Mouse (Mus musculus) C2C12 (cell line): Measurements from ENCODE around the gene Tnfrsf19. TPM values are rescaled to one million over a fixed set of nuclear protein-coding genes. Genes with fewer than 3 reads are reported as not detected.

Experiments
- H3K27me3 ChIP-seq: one replicate; pipeline ENCODE4 v1.6.1; 2011; ENCODE audit not compliant: control insufficient read depth, insufficient read depth, insufficient read length
- H3K36me3 ChIP-seq: one replicate; pipeline ENCODE4 v1.6.1; 2011; ENCODE audit not compliant: control insufficient read depth, insufficient read depth
- H3K4me3 ChIP-seq: one replicate; pipeline ENCODE4 v1.5.1; 2011; ENCODE audit warnings: mild to moderate bottlenecking, control low read depth; ENCODE audit not compliant: poor library complexity, insufficient read depth, severe bottlenecking
- H3K79me2 ChIP-seq: one replicate; pipeline ENCODE4 v1.6.1; 2011; ENCODE audit not compliant: control insufficient read depth, insufficient read depth
- H3K79me3 ChIP-seq: one replicate; pipeline ENCODE4 v1.6.1; 2011; ENCODE audit warnings: low read depth, control low read depth
- H3ac ChIP-seq: one replicate; pipeline ENCODE3; 2011; ENCODE audit warnings: low read depth; ENCODE audit not compliant: control insufficient read depth, insufficient read length
- CEBPB ChIP-seq: IDR thresholded peaks from one replicate; pipeline ENCODE4 v1.6.1; 2011; ENCODE audit warnings: low read depth, mild to moderate bottlenecking, control low read depth, moderate library complexity
- CTCF ChIP-seq: IDR thresholded peaks from one replicate; pipeline ENCODE4 v1.5.1; 2011; ENCODE audit not compliant: control insufficient read depth, insufficient read depth, insufficient read length
- FOSL1 ChIP-seq: IDR thresholded peaks from one replicate; pipeline ENCODE4 v1.8.0; 2011; ENCODE audit warnings: mild to moderate bottlenecking, low read length; ENCODE audit not compliant: poor library complexity, insufficient read depth, severe bottlenecking
- MAX ChIP-seq: IDR thresholded peaks from one replicate; pipeline ENCODE4 v1.6.1; 2011; ENCODE audit warnings: mild to moderate bottlenecking, control low read depth
- MYOD1 ChIP-seq: IDR thresholded peaks from one replicate; pipeline ENCODE4 v1.6.1; 2011; ENCODE audit warnings: low read depth; ENCODE audit not compliant: control insufficient read depth, insufficient read length
- MYOG ChIP-seq: IDR thresholded peaks from one replicate; pipeline ENCODE4 v1.6.1; 2011; ENCODE audit not compliant: control insufficient read depth, insufficient read length; ENCODE audit errors: extremely low read depth
- USF1 ChIP-seq: IDR thresholded peaks from one replicate; pipeline ENCODE4 v1.6.1; 2011; ENCODE audit warnings: low read depth, mild to moderate bottlenecking, control low read depth, moderate library complexity
- polyA plus RNA-seq: library from polyadenylated mRNA; unstranded; fragments of >200 nt; fragmentation: generic; extraction: Trizol; gene quantifications from one replicate; pipeline ENCODE4 v1.2.1, GENCODE M21; 2012; ENCODE audit warnings: missing spikeins

Gene Tnfrsf19
- polyA plus RNA-seq, 1 experiment: not detected

DNA sequence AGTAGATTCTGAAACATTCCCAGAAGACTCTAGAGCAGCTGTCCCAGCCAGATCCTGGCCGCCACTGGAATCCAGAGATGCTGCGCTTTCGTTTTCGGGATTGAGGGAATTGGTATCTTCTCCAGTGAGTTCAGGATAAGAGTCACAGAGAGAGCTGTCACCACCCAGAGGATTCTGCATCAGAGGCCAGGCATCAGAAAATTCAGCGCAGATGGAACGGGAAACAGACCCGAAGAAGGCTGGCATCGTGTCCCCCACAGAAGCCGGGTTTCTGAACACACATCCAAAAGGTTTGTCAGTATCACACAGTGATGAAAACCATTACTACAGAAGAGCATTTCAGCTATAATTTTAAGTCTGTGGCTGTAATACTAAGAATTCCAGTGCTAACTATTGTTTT lies 75.3 kb downstream of the Tnfrsf19 start:
- no peak for TF ChIP-seq CTCF
- no peak for TF ChIP-seq CEBPB
- TF ChIP-seq MYOD1: no peak
- TF ChIP-seq USF1: no peak
- TF ChIP-seq MYOG: no peak
- no peak for TF ChIP-seq FOSL1
- TF ChIP-seq MAX: no peak
- peaks cover 21% of the 10 kb centered on the region for H3K27me3 ChIP-seq
- no peaks in the 10 kb centered on the region for H3K79me3 ChIP-seq
- no peak overlapping the region for H3K4me3 ChIP-seq
- no peaks in the 10 kb centered on the region for H3K79me2 ChIP-seq
- no peak overlapping the region for H3ac ChIP-seq
- H3K36me3 ChIP-seq: no peaks in the 10 kb centered on the region

DNA sequence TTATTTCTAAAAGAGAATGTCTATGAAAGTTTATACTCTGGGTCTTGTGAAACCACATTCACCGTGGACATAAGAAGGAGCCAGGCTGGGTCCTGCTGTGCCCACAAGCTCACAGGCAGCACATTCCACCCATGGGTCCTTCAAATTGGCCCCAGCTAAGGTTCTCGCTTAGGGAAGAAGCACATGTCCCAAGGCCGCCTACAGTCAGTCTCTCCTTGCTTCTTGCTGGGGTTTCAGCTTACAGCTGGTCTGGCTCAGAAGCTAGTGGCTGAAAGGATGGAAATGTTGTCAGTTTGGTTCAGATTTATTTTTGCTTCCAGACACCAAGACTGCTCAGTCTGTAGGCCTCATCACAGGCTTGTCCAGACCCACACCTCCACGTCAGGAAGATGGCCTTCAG lies 80.2 kb downstream of the Tnfrsf19 start:
- Histone ChIP-seq H3K79me3 (no peaks in the 10 kb centered on the region), H3K27me3 (peaks cover 8% of the 10 kb centered on the region), H3K4me3 (no peak overlapping the region), H3K36me3 (no peaks in the 10 kb centered on the region), H3K79me2 (no peaks in the 10 kb centered on the region), H3ac (no peak overlapping the region)
- TF ChIP-seq FOSL1 (no peak), MYOD1 (no peak), CEBPB (no peak), MAX (no peak), USF1 (no peak)

DNA sequence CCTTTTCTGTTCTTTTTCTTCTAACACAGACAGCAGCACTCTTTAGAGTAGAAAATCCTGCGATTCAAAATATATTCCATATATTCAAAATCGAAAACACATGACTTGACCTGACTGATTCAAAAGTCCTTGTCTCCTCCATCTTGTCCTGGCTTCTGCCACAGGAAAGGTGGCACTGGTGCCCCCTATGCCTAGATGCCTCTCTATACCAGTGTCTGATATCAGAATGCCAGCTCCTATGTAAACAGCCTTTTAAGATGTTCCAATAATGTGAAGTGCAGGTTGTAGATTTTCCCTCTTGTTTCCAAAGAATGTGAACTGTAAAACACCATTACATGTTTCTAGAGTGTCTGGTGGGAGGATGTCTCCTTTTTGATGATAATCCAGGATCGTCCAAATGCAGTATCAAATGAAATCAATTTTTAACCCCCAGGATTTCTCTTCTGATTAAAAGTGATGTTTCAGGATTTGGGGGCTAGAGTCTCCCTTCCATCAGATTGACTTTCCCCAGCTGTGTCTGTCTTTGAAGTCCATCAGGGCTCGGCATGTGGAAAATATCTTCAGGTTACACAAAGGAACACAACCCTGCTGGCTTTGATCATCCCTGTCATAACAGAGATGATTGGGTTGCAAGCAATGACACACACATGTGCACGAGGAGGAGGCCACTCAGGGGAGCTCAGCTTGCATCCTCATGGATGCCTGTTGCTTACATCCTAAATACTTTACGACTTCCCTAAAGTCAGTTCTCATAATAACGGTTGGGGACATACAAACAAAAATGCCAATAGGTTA lies 82.1 kb downstream of the Tnfrsf19 start:
- H3ac ChIP-seq: no peak overlapping the region
- no peaks in the 10 kb centered on the region for H3K36me3 ChIP-seq
- TF ChIP-seq FOSL1 (no peak), MYOD1 (no peak), MYOG (no peak), USF1 (no peak), MAX (no peak), CTCF (no peak), CEBPB (no peak)
- H3K27me3 ChIP-seq: peaks cover 8% of the 10 kb centered on the region
- no peak overlapping the region for H3K4me3 ChIP-seq
- no peaks in the 10 kb centered on the region for H3K79me2 ChIP-seq
- H3K79me3 ChIP-seq: no peaks in the 10 kb centered on the region

- Histone ChIP-seq H3K79me2 (no peaks in the 10 kb centered on the region), H3K27me3 (no peaks in the 10 kb centered on the region), H3ac (no peak overlapping the region), H3K36me3 (no peaks in the 10 kb centered on the region), H3K79me3 (no peaks in the 10 kb centered on the region), H3K4me3 (no peak overlapping the region)
- TF ChIP-seq FOSL1 (no peak), CEBPB (no peak), MAX (no peak), CTCF (no peak), USF1 (no peak), MYOD1 (no peak), MYOG (no peak)
These were observed 88.6 kb downstream of the Tnfrsf19 start for GRCm38 (mm10) chr14:60957611-60958157.

- Histone ChIP-seq H3K79me3 (no peaks in the 10 kb centered on the region), H3K4me3 (no peak overlapping the region), H3K27me3 (no peaks in the 10 kb centered on the region), H3K79me2 (no peaks in the 10 kb centered on the region), H3K36me3 (no peaks in the 10 kb centered on the region), H3ac (no peak overlapping the region)
- no peak for TF ChIP-seq USF1
- no peak for TF ChIP-seq CEBPB
- no peak for TF ChIP-seq FOSL1
- no peak for TF ChIP-seq CTCF
- TF ChIP-seq MAX: no peak
- TF ChIP-seq MYOG: no peak
- TF ChIP-seq MYOD1: no peak
These were observed 108.7 kb downstream of the Tnfrsf19 start for GRCm38 (mm10) chr14:60937481-60938039.

- TF ChIP-seq CEBPB (no peak), MYOD1 (no peak)
- no peak overlapping the region for H3K4me3 ChIP-seq
- H3ac ChIP-seq: no peak overlapping the region
- H3K27me3 ChIP-seq: no peaks in the 10 kb centered on the region
- H3K79me3 ChIP-seq: no peaks in the 10 kb centered on the region
- no peaks in the 10 kb centered on the region for H3K36me3 ChIP-seq
- H3K79me2 ChIP-seq: no peaks in the 10 kb centered on the region
These were observed 110.6 kb downstream of the Tnfrsf19 start for GRCm38 (mm10) chr14:60935705-60936104.
